Mouse (Mus musculus): ENCODE measurements around the gene Cd274. TPM values are rescaled to one million over a fixed set of nuclear protein-coding genes. Genes with fewer than 3 reads are reported as not detected.
"Not testable (repeated sequence)": the region's sequence is repeated elsewhere in the genome, so short reads cannot be mapped to it uniquely, and the experiment has no call there.

Cd274 gene
- total RNA-seq, 1 experiment: 0.62 TPM

GRCm38 (mm10) chr19:29406042-29407017, 39.1 kb downstream of the Cd274 start:
- no peak overlapping the region for H3K4me3 ChIP-seq (ENCODE audit: insufficient read depth in 1 of 2, low read depth in 1 of 2, low read length in 2 of 2, poor library complexity in 1 of 2, severe bottlenecking in 1 of 2)
- TF ChIP-seq CHD2 (IDR thresholded peaks at IDR 0.05; ENCODE audit: low read depth, low read length) (no peak), ZNF384 (IDR thresholded peaks at IDR 0.05; ENCODE audit: low read depth, low read length) (no peak), MAFK (IDR thresholded peaks at IDR 0.05; ENCODE audit: insufficient read depth, low read depth, low read length) (no peak), ZC3H11A (IDR thresholded peaks at IDR 0.05; ENCODE audit: borderline replicate concordance, low read depth, low read length) (no peak), HCFC1 (IDR thresholded peaks at IDR 0.05; ENCODE audit: borderline replicate concordance, insufficient read depth, low read length) (no peak)
- DNase-seq (ENCODE audit: low read depth, low spot score): no peak
- no peaks in the 10 kb centered on the region for H3K9me3 ChIP-seq (ENCODE audit: control insufficient read depth, insufficient read depth, low read depth, low read length)
- no peaks in the 10 kb centered on the region for H3K4me1 ChIP-seq (ENCODE audit: control insufficient read depth in 2 of 2, insufficient read depth in 2 of 2, low read length in 2 of 2, poor library complexity in 1 of 2)
- in situ Hi-C loops (cut with MboI; ENCODE audit: low sequenced_read_pairs in 2 of 2, unreplicated experiment in 2 of 2): no loop called here
- no peak overlapping the region for H3K27ac ChIP-seq (ENCODE audit: insufficient read depth, low read depth, low read length, poor library complexity, severe bottlenecking)
- no peaks in the 10 kb centered on the region for H3K36me3 ChIP-seq (ENCODE audit: control insufficient read depth, insufficient read depth, low read length, poor library complexity, severe bottlenecking)
- no peak overlapping the region for H3K9ac ChIP-seq (ENCODE audit: insufficient read depth, low read depth, low read length, poor library complexity, severe bottlenecking)

- in situ Hi-C loops (cut with MboI; ENCODE audit: low sequenced_read_pairs in 2 of 2, unreplicated experiment in 2 of 2): no loop called here
- Histone ChIP-seq H3K27ac (ENCODE audit: insufficient read depth, low read depth, low read length, poor library complexity, severe bottlenecking) (no peak within 1 kb of the TSS), H3K4me3 (ENCODE audit: insufficient read depth in 1 of 2, low read depth in 1 of 2, low read length in 2 of 2, poor library complexity in 1 of 2, severe bottlenecking in 1 of 2) (no peak within 1 kb of the TSS), H3K36me3 (ENCODE audit: control insufficient read depth, insufficient read depth, low read length, poor library complexity, severe bottlenecking) (no peaks in the 10 kb centered on the region), H3K9me3 (ENCODE audit: control insufficient read depth, insufficient read depth, low read depth, low read length) (no peaks in the 10 kb centered on the region), H3K9ac (ENCODE audit: insufficient read depth, low read depth, low read length, poor library complexity, severe bottlenecking) (no peak within 1 kb of the TSS), H3K4me1 (ENCODE audit: control insufficient read depth in 2 of 2, insufficient read depth in 2 of 2, low read length in 2 of 2, poor library complexity in 1 of 2) (no peaks in the 10 kb centered on the region)
- TF ChIP-seq HCFC1 (IDR thresholded peaks at IDR 0.05; ENCODE audit: borderline replicate concordance, insufficient read depth, low read length) (no peak), MAFK (IDR thresholded peaks at IDR 0.05; ENCODE audit: insufficient read depth, low read depth, low read length) (no peak), ZC3H11A (IDR thresholded peaks at IDR 0.05; ENCODE audit: borderline replicate concordance, low read depth, low read length) (no peak), ZNF384 (IDR thresholded peaks at IDR 0.05; ENCODE audit: low read depth, low read length) (no peak), CHD2 (IDR thresholded peaks at IDR 0.05; ENCODE audit: low read depth, low read length) (no peak)
- DNase-seq (ENCODE audit: low read depth, low spot score): no peak
Observed at GRCm38 (mm10) chr19:29410619-29411018, 43.4 kb downstream of the Cd274 start, which contains the start of gene Pdcd1lg2. Gene Pdcd1lg2 (plus strand): TSS chr19:29410919.

GRCm38 (mm10) chr19:29412476-29413420, 45.5 kb downstream of the Cd274 start:
- H3K27ac ChIP-seq (ENCODE audit: insufficient read depth, low read depth, low read length, poor library complexity, severe bottlenecking): no peak overlapping the region
- no peaks in the 10 kb centered on the region for H3K9me3 ChIP-seq (ENCODE audit: control insufficient read depth, insufficient read depth, low read depth, low read length)
- no peaks in the 10 kb centered on the region for H3K4me1 ChIP-seq (ENCODE audit: control insufficient read depth in 2 of 2, insufficient read depth in 2 of 2, low read length in 2 of 2, poor library complexity in 1 of 2)
- in situ Hi-C loops (cut with MboI; ENCODE audit: low sequenced_read_pairs in 2 of 2, unreplicated experiment in 2 of 2): no loop called here
- DNase-seq (ENCODE audit: low read depth, low spot score): no peak
- TF ChIP-seq ZNF384 (IDR thresholded peaks at IDR 0.05; ENCODE audit: low read depth, low read length) (no peak), ZC3H11A (IDR thresholded peaks at IDR 0.05; ENCODE audit: borderline replicate concordance, low read depth, low read length) (no peak), HCFC1 (IDR thresholded peaks at IDR 0.05; ENCODE audit: borderline replicate concordance, insufficient read depth, low read length) (no peak), CHD2 (IDR thresholded peaks at IDR 0.05; ENCODE audit: low read depth, low read length) (no peak), MAFK (IDR thresholded peaks at IDR 0.05; ENCODE audit: insufficient read depth, low read depth, low read length) (no peak)
- H3K36me3 ChIP-seq (ENCODE audit: control insufficient read depth, insufficient read depth, low read length, poor library complexity, severe bottlenecking): no peaks in the 10 kb centered on the region
- no peak overlapping the region for H3K4me3 ChIP-seq (ENCODE audit: insufficient read depth in 1 of 2, low read depth in 1 of 2, low read length in 2 of 2, poor library complexity in 1 of 2, severe bottlenecking in 1 of 2)
- no peak overlapping the region for H3K9ac ChIP-seq (ENCODE audit: insufficient read depth, low read depth, low read length, poor library complexity, severe bottlenecking)

GRCm38 (mm10) chr19:29414513-29414912, 47.3 kb downstream of the Cd274 start:
- TF ChIP-seq ZC3H11A (IDR thresholded peaks at IDR 0.05; ENCODE audit: borderline replicate concordance, low read depth, low read length) (no peak), MAFK (IDR thresholded peaks at IDR 0.05; ENCODE audit: insufficient read depth, low read depth, low read length) (no peak), ZNF384 (IDR thresholded peaks at IDR 0.05; ENCODE audit: low read depth, low read length) (no peak), HCFC1 (IDR thresholded peaks at IDR 0.05; ENCODE audit: borderline replicate concordance, insufficient read depth, low read length) (no peak), CHD2 (IDR thresholded peaks at IDR 0.05; ENCODE audit: low read depth, low read length) (no peak)
- H3K4me1 ChIP-seq (ENCODE audit: control insufficient read depth in 2 of 2, insufficient read depth in 2 of 2, low read length in 2 of 2, poor library complexity in 1 of 2): no peaks in the 10 kb centered on the region
- no peak overlapping the region for H3K4me3 ChIP-seq (ENCODE audit: insufficient read depth in 1 of 2, low read depth in 1 of 2, low read length in 2 of 2, poor library complexity in 1 of 2, severe bottlenecking in 1 of 2)
- in situ Hi-C loops (cut with MboI; ENCODE audit: low sequenced_read_pairs in 2 of 2, unreplicated experiment in 2 of 2): no loop called here
- no peaks in the 10 kb centered on the region for H3K9me3 ChIP-seq (ENCODE audit: control insufficient read depth, insufficient read depth, low read depth, low read length)
- H3K9ac ChIP-seq (ENCODE audit: insufficient read depth, low read depth, low read length, poor library complexity, severe bottlenecking): no peak overlapping the region
- peak; percentile 2 for DNase-seq (ENCODE audit: low read depth, low spot score)
- no peaks in the 10 kb centered on the region for H3K36me3 ChIP-seq (ENCODE audit: control insufficient read depth, insufficient read depth, low read length, poor library complexity, severe bottlenecking)
- H3K27ac ChIP-seq (ENCODE audit: insufficient read depth, low read depth, low read length, poor library complexity, severe bottlenecking): no peak overlapping the region

GRCm38 (mm10) chr19:29414917-29415316, 47.7 kb downstream of the Cd274 start:
- H3K27ac ChIP-seq (ENCODE audit: insufficient read depth, low read depth, low read length, poor library complexity, severe bottlenecking); in situ Hi-C loops (cut with MboI; ENCODE audit: low sequenced_read_pairs in 2 of 2, unreplicated experiment in 2 of 2): not testable (repeated sequence)

More at GRCm38 (mm10) chr19:29414917-29415316, 47.7 kb downstream of the Cd274 start:
- not testable (repeated sequence) for H3K9ac ChIP-seq (ENCODE audit: insufficient read depth, low read depth, low read length, poor library complexity, severe bottlenecking); DNase-seq (ENCODE audit: low read depth, low spot score); H3K4me3 ChIP-seq (ENCODE audit: insufficient read depth in 1 of 2, low read depth in 1 of 2, low read length in 2 of 2, poor library complexity in 1 of 2, severe bottlenecking in 1 of 2); H3K9me3 ChIP-seq (ENCODE audit: control insufficient read depth, insufficient read depth, low read depth, low read length); H3K36me3 ChIP-seq (ENCODE audit: control insufficient read depth, insufficient read depth, low read length, poor library complexity, severe bottlenecking); H3K4me1 ChIP-seq (ENCODE audit: control insufficient read depth in 2 of 2, insufficient read depth in 2 of 2, low read length in 2 of 2, poor library complexity in 1 of 2)
